Mouse (Mus musculus) bone marrow macrophage, adult 2 months (primary cell): ENCODE results near the gene Spaca4.

ENCODE experiments used
- CTCF ChIP-seq: IDR thresholded peaks from 2 replicates; pipeline ENCODE4 v1.5.1; 2012; ENCODE audit warnings: low read depth, mild to moderate bottlenecking, low read length, moderate library complexity
- POLR2A ChIP-seq: IDR thresholded peaks from 2 replicates; pipeline ENCODE4 v1.6.1; 2012; ENCODE audit warnings: mild to moderate bottlenecking, low read depth, low read length, borderline replicate concordance

GRCm38 (mm10) chr7:45726419-45726818, 806 bp upstream of the Spaca4 start:
- TF ChIP-seq CTCF, result no peak
- TF ChIP-seq POLR2A, result no peak
